8 mouse cellular contexts compared by ENCODE assay signal in the genomic region with DNA sequence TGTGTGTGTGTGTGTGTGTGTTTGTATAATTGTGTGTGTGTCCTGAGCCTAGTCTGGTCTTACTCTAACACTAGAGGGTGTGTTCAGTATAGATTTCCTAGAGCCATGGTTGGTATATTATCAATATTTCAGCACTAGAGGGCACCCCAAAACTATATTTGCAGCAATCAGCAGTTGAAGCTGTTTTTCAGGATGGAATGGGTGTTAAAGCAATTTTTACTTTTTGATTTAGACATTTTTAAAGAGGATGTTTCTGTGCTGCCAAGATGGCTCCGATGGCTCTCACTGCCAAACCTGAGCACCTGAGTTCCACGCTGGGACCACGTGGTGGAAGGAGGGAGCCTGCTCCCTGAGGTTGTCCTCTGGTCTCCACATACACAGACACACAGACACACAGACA. TPM values are rescaled to one million over a fixed set of nuclear protein-coding genes. Genes with fewer than 3 reads are reported as not detected.
DNase-seq lines count a peak whose midpoint lies in the region; ATAC-seq and TF ChIP-seq lines count a peak whose summit lies in the region.

No protein-coding gene starts in this region.

- no peak for ATAC-seq in CD4-positive, CD25-positive, alpha-beta regulatory T cell, adult 4 months
- ATAC-seq in limb, embryonic 14.5 days (ENCODE audit: low FRiP score, low read depth) = no peak
- peak; percentile 53; the same call in 1 of the 2 replicates for ATAC-seq in hindbrain, embryonic 14.5 days (ENCODE audit: low FRiP score)
- peak; percentile 85 for ATAC-seq in midbrain, embryonic 15.5 days (replicated peaks)

- no peaks in the 10 kb centered on the region for H3K4me1 ChIP-seq in limb, embryonic 14.5 days (ENCODE audit: control insufficient read depth, insufficient read depth, low read length)
- H3K4me1 ChIP-seq in limb, embryonic 10.5 days = no peaks in the 10 kb centered on the region
- no peaks in the 10 kb centered on the region for H3K4me1 ChIP-seq in hindbrain, embryonic 14.5 days (replicated peaks; ENCODE audit: control insufficient read depth, insufficient read depth, low read length)
- H3K4me1 ChIP-seq in midbrain, embryonic 15.5 days = no peaks in the 10 kb centered on the region

- DNase-seq in CD4-positive, CD25-positive, alpha-beta regulatory T cell, adult 2 months (ENCODE audit: low read depth, low spot score) = peak; percentile 30
- peak; percentile 54 for DNase-seq in limb, embryonic 14.5 days (ENCODE audit: low spot score)
- no peak for DNase-seq in limb, embryonic 10.5 days (ENCODE audit: low spot score)
- peak; percentile 76 for DNase-seq in hindbrain, embryonic 14.5 days (ENCODE audit: low spot score)
- DNase-seq in gastrocnemius, postnatal 10 days = no peak
- DNase-seq in heart, postnatal 4 days = no peak

- no peaks in the 10 kb centered on the region for H3K9me3 ChIP-seq in limb, embryonic 14.5 days (ENCODE audit: control insufficient read depth, low read length)
- no peaks in the 10 kb centered on the region for H3K9me3 ChIP-seq in limb, embryonic 10.5 days (replicated peaks)
- no peaks in the 10 kb centered on the region for H3K9me3 ChIP-seq in hindbrain, embryonic 14.5 days (ENCODE audit: control insufficient read depth, low read length)
- H3K9me3 ChIP-seq in midbrain, embryonic 15.5 days = no peaks in the 10 kb centered on the region

- H3K36me3 ChIP-seq in limb, embryonic 14.5 days (ENCODE audit: control insufficient read depth, insufficient read depth, low read length) = no peaks in the 10 kb centered on the region
- no peaks in the 10 kb centered on the region for H3K36me3 ChIP-seq in limb, embryonic 10.5 days
- H3K36me3 ChIP-seq in hindbrain, embryonic 14.5 days (replicated peaks; ENCODE audit: control insufficient read depth, insufficient read depth) = no peaks in the 10 kb centered on the region
- no peaks in the 10 kb centered on the region for H3K36me3 ChIP-seq in midbrain, embryonic 15.5 days (replicated peaks)

- WGBS in limb, embryonic 14.5 days = 77% methylated on average over 3 of the region's 3 CpGs
- 68% methylated on average over 3 of the region's 3 CpGs for WGBS in limb, embryonic 10.5 days
- WGBS in hindbrain, embryonic 14.5 days = 65% methylated on average over 3 of the region's 3 CpGs
- WGBS in midbrain, embryonic 15.5 days = 70% methylated on average over 3 of the region's 3 CpGs

- no peak overlapping the region for H3K9ac ChIP-seq in limb, embryonic 14.5 days (ENCODE audit: low read depth, low read length, severe bottlenecking)
- H3K9ac ChIP-seq in hindbrain, embryonic 14.5 days = no peak overlapping the region
- no peak overlapping the region for H3K9ac ChIP-seq in midbrain, embryonic 15.5 days

- no peak overlapping the region for H3K4me2 ChIP-seq in limb, embryonic 14.5 days (replicated peaks; ENCODE audit: low read depth, low read length, severe bottlenecking)
- H3K4me2 ChIP-seq in hindbrain, embryonic 14.5 days (replicated peaks) = no peak overlapping the region
- no peak overlapping the region for H3K4me2 ChIP-seq in midbrain, embryonic 15.5 days

- no peak overlapping the region for H3K27ac ChIP-seq in limb, embryonic 14.5 days (replicated peaks; ENCODE audit: low read depth, low read length)
- no peak overlapping the region for H3K27ac ChIP-seq in limb, embryonic 10.5 days
- H3K27ac ChIP-seq in hindbrain, embryonic 14.5 days = no peak overlapping the region
- H3K27ac ChIP-seq in midbrain, embryonic 15.5 days = no peak overlapping the region

- no peak overlapping the region for H3K4me3 ChIP-seq in limb, embryonic 14.5 days (replicated peaks; ENCODE audit: low read length)
- no peak overlapping the region for H3K4me3 ChIP-seq in limb, embryonic 10.5 days
- no peak overlapping the region for H3K4me3 ChIP-seq in hindbrain, embryonic 14.5 days (replicated peaks; ENCODE audit: low read length)
- no peak overlapping the region for H3K4me3 ChIP-seq in midbrain, embryonic 15.5 days

- no peaks in the 10 kb centered on the region for H3K27me3 ChIP-seq in limb, embryonic 14.5 days (ENCODE audit: control insufficient read depth, insufficient read depth, low read length)
- H3K27me3 ChIP-seq in limb, embryonic 10.5 days (ENCODE audit: low read depth, poor library complexity, severe bottlenecking) = no peaks in the 10 kb centered on the region
- H3K27me3 ChIP-seq in hindbrain, embryonic 14.5 days (ENCODE audit: control insufficient read depth, insufficient read depth, low read length) = no peaks in the 10 kb centered on the region
- H3K27me3 ChIP-seq in midbrain, embryonic 15.5 days (replicated peaks) = no peaks in the 10 kb centered on the region

- no peak for TF ChIP-seq POLR2A in limb, embryonic 14.5 days (IDR thresholded peaks at IDR 0.05; ENCODE audit: borderline replicate concordance, extremely low read depth, insufficient read depth, insufficient read length)

RNA-seq across cellular contexts. Expression of gene Pogk, which starts 19.4 kb away (rescaled TPM):
- polyA plus RNA-seq in CD4-positive, CD25-positive, alpha-beta regulatory T cell, adult 4 months (2017; shearing (Covaris generic)) = 1 to 10 TPM; 2.8 to 5.7 TPM
- polyA plus RNA-seq in limb, embryonic 14.5 days (2012; rRNA removed) = 26.8 and 28.4 TPM in 2 replicates
- polyA plus RNA-seq in limb, embryonic 14.5 days (2014; fragmentation: Nextera tagmentation; extraction: Ambion mirVana) = 21.7 and 26.2 TPM in 2 replicates
- 17.5 and 24.6 TPM in 2 replicates for polyA plus RNA-seq in limb, embryonic 10.5 days (2016; fragmentation: Nextera tagmentation; extraction: Ambion mirVana)
- polyA plus RNA-seq in hindbrain, embryonic 14.5 days (2014; fragmentation: Nextera tagmentation; extraction: Ambion mirVana) = 41.2 and 42.4 TPM in 2 replicates
- 36.7 and 41.3 TPM in 2 replicates for polyA plus RNA-seq in midbrain, embryonic 15.5 days (2015; fragmentation: Nextera tagmentation; extraction: Ambion mirVana)
- total RNA-seq in gastrocnemius, postnatal 10 days (2021) = 10 to 100 TPM in 1 of 2 experiments, 1 to 10 TPM in 1; 6.6 to 11.9 TPM
- total RNA-seq in heart, postnatal 4 days (2021) = 10 to 100 TPM; 24.5 to 29.2 TPM

RNA-seq across cellular contexts. Expression of gene Tada1, which starts 50.2 kb away (rescaled TPM):
- polyA plus RNA-seq in CD4-positive, CD25-positive, alpha-beta regulatory T cell, adult 4 months (2017; shearing (Covaris generic)) = 10 to 100 TPM; 43.4 to 49.9 TPM
- 50.0 and 50.9 TPM in 2 replicates for polyA plus RNA-seq in limb, embryonic 14.5 days (2012; rRNA removed)
- polyA plus RNA-seq in limb, embryonic 14.5 days (2014; fragmentation: Nextera tagmentation; extraction: Ambion mirVana) = 55.5 and 56.6 TPM in 2 replicates
- polyA plus RNA-seq in limb, embryonic 10.5 days (2016; fragmentation: Nextera tagmentation; extraction: Ambion mirVana) = 66.6 and 69.8 TPM in 2 replicates
- polyA plus RNA-seq in hindbrain, embryonic 14.5 days (2014; fragmentation: Nextera tagmentation; extraction: Ambion mirVana) = 77.8 and 84.8 TPM in 2 replicates
- polyA plus RNA-seq in midbrain, embryonic 15.5 days (2015; fragmentation: Nextera tagmentation; extraction: Ambion mirVana) = 90.5 and 94.9 TPM in 2 replicates
- 10 to 100 TPM in 1 of 2 experiments, 1 to 10 TPM in 1; 9.5 to 13.6 TPM for total RNA-seq in gastrocnemius, postnatal 10 days (2021)
- 10 to 100 TPM; 17.7 to 18.1 TPM for total RNA-seq in heart, postnatal 4 days (2021)

Comparison
In these comparisons a context has a peak if more than half of its experiments do, and no peak if none do; other contexts are left out.
1. DNase-seq: peak in CD4-positive, CD25-positive, alpha-beta regulatory T cell, adult 2 months (single experiment), limb, embryonic 14.5 days (single experiment) and hindbrain, embryonic 14.5 days (single experiment); none in limb, embryonic 10.5 days (single experiment), gastrocnemius, postnatal 10 days (single experiment) and heart, postnatal 4 days (single experiment).
2. ATAC-seq: peak in hindbrain, embryonic 14.5 days (single experiment) and midbrain, embryonic 15.5 days (single experiment); none in CD4-positive, CD25-positive, alpha-beta regulatory T cell, adult 4 months (single experiment) and limb, embryonic 14.5 days (single experiment).